Mouse (Mus musculus): ENCODE data around the gene Bach2. TPM values are rescaled to one million over a fixed set of nuclear protein-coding genes. Genes with fewer than 3 reads are reported as not detected.

The Bach2 gene
- total and polyA plus RNA-seq, 2 experiments from 2014 or later, result 13.9 to 14.7 TPM

- Histone ChIP-seq H3K9ac (replicated peaks; ENCODE audit: low read length) (peak overlapping the region; percentile 44; the same call in 1 of the 2 replicates), H3K27me3 (ENCODE audit: insufficient read depth, low read length) (no peaks in the 10 kb centered on the region), H3K36me3 (ENCODE audit: insufficient read depth, low read length) (no peaks in the 10 kb centered on the region), H3K4me1 (ENCODE audit: insufficient read depth, low read length) (peaks cover 15% of the 10 kb centered on the region), H3K9me3 (ENCODE audit: low read length) (no peaks in the 10 kb centered on the region), H3K4me3 (ENCODE audit: low read length) (0 out of 2 replicates have a peak overlapping the region, but pooled peaks have one; percentile 8), H3K27ac (peak overlapping the region; percentile 71), H3K4me2 (ENCODE audit: low read depth, low read length) (peak overlapping the region; percentile 48)
- no peak for TF ChIP-seq CTCF (IDR thresholded peaks at IDR 0.05; ENCODE audit: low read depth)
- ATAC-seq (peak; percentile 52; the same call in 1 of the 2 replicates), DNase-seq (ENCODE audit: low spot score) (peak; percentile 50)
- WGBS, result 22% methylated on average over 17 of the region's 17 CpGs
Measured at GRCm38 (mm10) chr4:32486654-32487398, 248.2 kb downstream of the Bach2 start.

- Histone ChIP-seq H3K9ac (replicated peaks; ENCODE audit: low read length) (no peak overlapping the region), H3K27me3 (ENCODE audit: insufficient read depth, low read length) (no peaks in the 10 kb centered on the region), H3K4me1 (ENCODE audit: insufficient read depth, low read length) (peaks cover 7% of the 10 kb centered on the region; the same call in 1 of the 2 replicates), H3K9me3 (ENCODE audit: low read length) (no peaks in the 10 kb centered on the region), H3K27ac (no peak overlapping the region), H3K36me3 (ENCODE audit: insufficient read depth, low read length) (no peaks in the 10 kb centered on the region), H3K4me3 (ENCODE audit: low read length) (no peak overlapping the region), H3K4me2 (ENCODE audit: low read depth, low read length) (no peak overlapping the region)
- WGBS, result 88% methylated on average over 1 of the region's 1 CpGs
- ATAC-seq (no peak), DNase-seq (ENCODE audit: low spot score) (no peak)
- no peak for TF ChIP-seq CTCF (IDR thresholded peaks at IDR 0.05; ENCODE audit: low read depth)
Measured at GRCm38 (mm10) chr4:32489186-32489585, 250.6 kb downstream of the Bach2 start.

- 78% methylated on average over 8 of the region's 8 CpGs for WGBS
- H3K27ac ChIP-seq, result no peak overlapping the region
- H3K4me2 ChIP-seq (ENCODE audit: low read depth, low read length), result no peak overlapping the region
- no peak overlapping the region for H3K9ac ChIP-seq (replicated peaks; ENCODE audit: low read length)
- peaks cover 7% of the 10 kb centered on the region; the same call in 1 of the 2 replicates for H3K4me1 ChIP-seq (ENCODE audit: insufficient read depth, low read length)
- DNase-seq (ENCODE audit: low spot score) (no peak), ATAC-seq (no peak)
- no peak overlapping the region for H3K4me3 ChIP-seq (ENCODE audit: low read length)
- TF ChIP-seq CTCF (IDR thresholded peaks at IDR 0.05; ENCODE audit: low read depth), result no peak
- H3K27me3 ChIP-seq (ENCODE audit: insufficient read depth, low read length), result no peaks in the 10 kb centered on the region
- no peaks in the 10 kb centered on the region for H3K9me3 ChIP-seq (ENCODE audit: low read length)
- H3K36me3 ChIP-seq (ENCODE audit: insufficient read depth, low read length), result no peaks in the 10 kb centered on the region
Measured at GRCm38 (mm10) chr4:32491176-32491575, 252.6 kb downstream of the Bach2 start.

DNA sequence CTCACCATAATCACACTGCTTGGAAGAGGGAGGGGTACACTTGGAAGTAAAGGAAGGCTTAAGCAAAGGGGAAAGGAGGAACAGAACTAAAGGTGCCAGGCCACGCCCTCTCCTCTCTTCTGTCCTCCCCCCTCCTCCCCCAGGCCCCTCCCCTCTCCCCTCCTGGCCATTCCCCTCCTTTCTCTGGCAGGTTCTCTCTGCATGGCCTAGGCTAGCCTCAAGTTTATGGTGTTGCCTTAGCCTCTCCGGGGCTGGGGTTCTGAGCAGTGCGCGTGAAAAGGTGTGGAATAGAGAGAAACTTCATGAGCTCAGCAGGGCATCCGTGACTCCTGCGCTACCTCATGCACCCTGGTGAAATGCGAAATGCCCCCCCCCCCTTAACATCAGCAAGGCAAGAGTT, 254.2 kb downstream of the Bach2 start:
- Histone ChIP-seq H3K9ac (replicated peaks; ENCODE audit: low read length) (no peak overlapping the region), H3K36me3 (ENCODE audit: insufficient read depth, low read length) (no peaks in the 10 kb centered on the region), H3K27me3 (ENCODE audit: insufficient read depth, low read length) (no peaks in the 10 kb centered on the region), H3K27ac (no peak overlapping the region), H3K4me2 (ENCODE audit: low read depth, low read length) (no peak overlapping the region), H3K4me1 (ENCODE audit: insufficient read depth, low read length) (no peaks in the 10 kb centered on the region), H3K4me3 (ENCODE audit: low read length) (no peak overlapping the region), H3K9me3 (ENCODE audit: low read length) (no peaks in the 10 kb centered on the region)
- no peak for ATAC-seq
- no peak for TF ChIP-seq CTCF (IDR thresholded peaks at IDR 0.05; ENCODE audit: low read depth)
- WGBS, result 75% methylated on average over 7 of the region's 7 CpGs
- no peak for DNase-seq (ENCODE audit: low spot score)

DNA sequence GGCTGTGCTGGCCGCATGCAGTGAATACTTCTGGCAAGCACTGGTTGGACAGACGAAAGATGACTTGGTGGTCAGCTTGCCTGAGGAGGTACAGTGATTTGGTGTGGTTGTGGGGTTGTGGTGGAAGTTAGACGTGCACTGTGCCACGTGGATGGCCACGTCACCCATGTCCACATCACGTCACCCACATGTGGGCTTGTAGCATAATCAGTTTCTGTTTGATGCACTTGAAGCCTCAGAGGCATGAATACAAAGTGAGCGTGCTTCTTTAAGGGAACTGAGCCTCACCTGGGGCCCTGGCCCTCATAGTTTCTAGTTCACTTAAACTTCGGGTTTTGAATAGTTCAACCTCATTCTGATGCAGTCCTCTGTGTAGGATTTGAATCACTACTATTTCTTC, 263.2 kb downstream of the Bach2 start:
- no peak overlapping the region for H3K4me2 ChIP-seq (ENCODE audit: low read depth, low read length)
- no peak for ATAC-seq
- H3K36me3 ChIP-seq (ENCODE audit: insufficient read depth, low read length), result no peaks in the 10 kb centered on the region
- H3K27me3 ChIP-seq (ENCODE audit: insufficient read depth, low read length), result no peaks in the 10 kb centered on the region
- H3K4me1 ChIP-seq (ENCODE audit: insufficient read depth, low read length), result no peaks in the 10 kb centered on the region
- DNase-seq (ENCODE audit: low spot score), result no peak
- no peak overlapping the region for H3K9ac ChIP-seq (replicated peaks; ENCODE audit: low read length)
- 91% methylated on average over 8 of the region's 8 CpGs for WGBS
- H3K9me3 ChIP-seq (ENCODE audit: low read length), result no peaks in the 10 kb centered on the region
- no peak for TF ChIP-seq CTCF (IDR thresholded peaks at IDR 0.05; ENCODE audit: low read depth)
- no peak overlapping the region for H3K4me3 ChIP-seq (ENCODE audit: low read length)
- no peak overlapping the region for H3K27ac ChIP-seq

DNA sequence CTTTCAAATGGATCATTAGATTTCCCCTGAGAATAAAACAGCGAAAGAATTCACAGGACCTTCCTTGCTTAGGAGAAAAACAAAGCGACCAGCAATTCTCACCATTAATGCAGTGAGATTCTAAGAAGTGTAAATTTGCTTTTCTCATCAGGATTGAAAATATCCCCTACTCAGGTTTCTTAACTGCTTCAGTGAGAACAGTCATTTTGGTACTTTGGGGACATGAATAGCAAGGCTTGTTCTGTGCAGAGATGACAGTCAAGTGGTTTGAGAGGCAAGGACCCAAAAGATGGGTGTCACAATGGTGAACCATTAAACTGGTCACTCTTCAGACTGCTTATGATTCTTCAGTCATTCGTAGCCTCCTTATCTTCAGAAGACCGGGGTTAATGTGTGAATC, 263.6 kb downstream of the Bach2 start:
- ATAC-seq, result no peak
- no peaks in the 10 kb centered on the region for H3K4me1 ChIP-seq (ENCODE audit: insufficient read depth, low read length)
- H3K27ac ChIP-seq, result no peak overlapping the region

GRCm38 (mm10) chr4:32504236-32504635, 265.6 kb downstream of the Bach2 start:
- no peak for TF ChIP-seq CTCF (IDR thresholded peaks at IDR 0.05; ENCODE audit: low read depth)
- ATAC-seq (no peak), DNase-seq (ENCODE audit: low spot score) (no peak)
- peaks cover 10% of the 10 kb centered on the region; the same call in 1 of the 2 replicates for H3K4me1 ChIP-seq (ENCODE audit: insufficient read depth, low read length)
- WGBS, result 81% methylated on average over 11 of the region's 11 CpGs
- H3K4me2 ChIP-seq (ENCODE audit: low read depth, low read length), result no peak overlapping the region
- no peaks in the 10 kb centered on the region for H3K36me3 ChIP-seq (ENCODE audit: insufficient read depth, low read length)
- H3K9ac ChIP-seq (replicated peaks; ENCODE audit: low read length), result no peak overlapping the region
- H3K9me3 ChIP-seq (ENCODE audit: low read length), result no peaks in the 10 kb centered on the region
- H3K27me3 ChIP-seq (ENCODE audit: insufficient read depth, low read length), result no peaks in the 10 kb centered on the region
- no peak overlapping the region for H3K27ac ChIP-seq
- no peak overlapping the region for H3K4me3 ChIP-seq (ENCODE audit: low read length)

More for the DNA sequence above, 263.6 kb downstream of the Bach2 start:
- no peak overlapping the region for H3K9ac ChIP-seq (replicated peaks; ENCODE audit: low read length)
- H3K4me3 ChIP-seq (ENCODE audit: low read length), result no peak overlapping the region
- 86% methylated on average over 4 of the region's 4 CpGs for WGBS
- no peak overlapping the region for H3K4me2 ChIP-seq (ENCODE audit: low read depth, low read length)
- no peaks in the 10 kb centered on the region for H3K36me3 ChIP-seq (ENCODE audit: insufficient read depth, low read length)
- DNase-seq (ENCODE audit: low spot score), result no peak
- H3K9me3 ChIP-seq (ENCODE audit: low read length), result no peaks in the 10 kb centered on the region
- TF ChIP-seq CTCF (IDR thresholded peaks at IDR 0.05; ENCODE audit: low read depth), result no peak
- H3K27me3 ChIP-seq (ENCODE audit: insufficient read depth, low read length), result no peaks in the 10 kb centered on the region
